Mouse (Mus musculus) cerebellum, adult 2 months (tissue): ENCODE results near the gene Chrdl1.

ENCODE experiments used
- CTCF ChIP-seq: fragments of 200-500 bp; IDR thresholded peaks from 2 replicates; pipeline ENCODE4 v1.5.1; 2011; ENCODE audit warnings: low read depth, mild to moderate bottlenecking, control low read depth, low read length, moderate library complexity, borderline replicate concordance; ENCODE audit not compliant: insufficient read depth
- POLR2A ChIP-seq: fragments of 200-500 bp; IDR thresholded peaks from 2 replicates; pipeline ENCODE4 v1.6.1; 2011; ENCODE audit warnings: low read length, control low read depth, borderline replicate concordance; ENCODE audit not compliant: insufficient read depth

- TF ChIP-seq CTCF (no peak), POLR2A (no peak)
These were observed 143.4 kb downstream of the Chrdl1 start for GRCm38 (mm10) chrX:143250709-143251108.
